Mouse (Mus musculus) monocyte, adult 5-6 weeks (primary cell): ENCODE results near the gene Mex3b. TPM values are rescaled to one million over a fixed set of nuclear protein-coding genes. Genes with fewer than 3 reads are reported as not detected.

Experiments used
- ATAC-seq: fragments of 153-309, 156-312 bp; replicated peaks from 2 replicates; pipeline ENCODE4 v1.8.0; 2017; ENCODE audit warnings: mild to moderate bottlenecking; ENCODE audit not compliant: low TSS enrichment, insufficient number of reproducible peaks, severe bottlenecking, poor library complexity, low FRiP score
- total RNA-seq: library from RNA; stranded (forward); fragments of 200-1000, 200-491, 200-594 nt; gene quantifications from 3 replicates; pipeline ENCODE4 v1.2.3, GENCODE M21; 2017

Mex3b gene
- total RNA-seq, 1 experiment from 2014 or later = 3.3 TPM

DNA sequence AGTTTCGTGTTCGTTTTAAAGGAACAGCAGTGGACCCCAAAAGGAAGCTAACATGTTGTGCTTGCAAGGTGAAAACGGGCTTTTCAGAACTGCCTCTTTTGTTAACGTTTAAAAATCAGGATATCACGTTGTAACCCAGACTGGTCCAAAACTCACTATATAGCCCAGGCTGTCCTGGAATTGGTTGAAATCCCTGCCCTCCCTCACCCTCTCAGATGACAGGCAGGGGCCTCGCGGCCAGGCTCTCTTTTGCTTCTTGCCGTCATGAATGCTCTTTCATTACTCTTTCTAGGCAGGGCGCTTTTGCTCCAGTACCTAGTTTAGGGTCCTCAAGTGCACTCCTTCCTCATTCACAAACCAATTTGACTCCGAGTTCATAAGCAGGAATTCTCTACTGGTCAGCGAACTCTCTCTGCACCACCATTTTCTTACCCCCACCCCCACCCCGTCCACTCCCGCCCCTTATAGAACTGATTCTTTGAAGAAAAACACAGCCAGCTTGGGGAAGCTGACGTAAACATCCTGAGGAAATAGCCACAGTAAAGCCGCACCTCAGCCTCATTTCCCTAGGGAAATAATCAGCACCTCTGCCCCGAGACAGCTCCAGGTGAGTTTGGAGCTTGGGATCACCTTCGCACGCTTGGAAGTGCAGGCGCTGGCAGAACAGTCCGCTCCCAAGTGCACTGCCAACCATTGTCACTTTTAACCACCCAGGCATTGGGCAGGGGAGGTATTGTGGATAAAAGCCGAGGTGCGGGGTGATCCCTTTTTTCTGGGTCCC is 2.0 kb upstream of the Mex3b start:
- ATAC-seq = no peak

DNA sequence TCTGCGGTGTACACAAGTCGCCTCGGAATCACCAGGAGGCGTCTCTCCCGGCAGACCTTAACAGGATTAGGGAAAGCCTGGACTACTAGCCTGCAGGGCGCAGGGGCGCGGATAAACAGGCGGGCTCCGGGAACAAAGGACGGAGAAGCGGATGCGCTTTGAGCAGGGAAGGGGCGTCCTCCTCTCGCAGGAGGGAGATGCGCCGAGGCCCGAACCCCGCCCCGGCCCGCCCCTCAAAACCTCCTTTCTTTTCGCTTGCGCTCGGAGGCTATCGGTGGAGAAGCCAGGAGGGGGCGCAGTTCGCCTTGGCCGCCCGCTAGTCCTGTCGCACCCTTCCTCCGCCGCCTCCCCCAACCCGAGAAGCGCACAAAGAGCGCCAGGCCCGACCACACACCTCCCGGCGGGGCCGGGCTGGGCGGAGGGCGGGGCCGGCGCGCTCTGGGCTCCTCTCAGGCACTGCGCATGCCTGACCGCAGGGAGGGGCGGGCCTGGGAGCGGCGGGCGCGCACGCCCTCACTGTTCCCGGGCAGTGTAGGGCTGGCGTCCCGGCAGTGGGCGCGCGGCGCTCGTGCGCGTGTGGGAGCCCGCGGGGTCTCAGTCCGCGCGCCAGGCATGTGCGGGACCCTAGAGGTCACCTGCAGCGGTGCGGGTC is 1.2 kb upstream of the Mex3b start:
- ATAC-seq = peak; percentile 76

DNA sequence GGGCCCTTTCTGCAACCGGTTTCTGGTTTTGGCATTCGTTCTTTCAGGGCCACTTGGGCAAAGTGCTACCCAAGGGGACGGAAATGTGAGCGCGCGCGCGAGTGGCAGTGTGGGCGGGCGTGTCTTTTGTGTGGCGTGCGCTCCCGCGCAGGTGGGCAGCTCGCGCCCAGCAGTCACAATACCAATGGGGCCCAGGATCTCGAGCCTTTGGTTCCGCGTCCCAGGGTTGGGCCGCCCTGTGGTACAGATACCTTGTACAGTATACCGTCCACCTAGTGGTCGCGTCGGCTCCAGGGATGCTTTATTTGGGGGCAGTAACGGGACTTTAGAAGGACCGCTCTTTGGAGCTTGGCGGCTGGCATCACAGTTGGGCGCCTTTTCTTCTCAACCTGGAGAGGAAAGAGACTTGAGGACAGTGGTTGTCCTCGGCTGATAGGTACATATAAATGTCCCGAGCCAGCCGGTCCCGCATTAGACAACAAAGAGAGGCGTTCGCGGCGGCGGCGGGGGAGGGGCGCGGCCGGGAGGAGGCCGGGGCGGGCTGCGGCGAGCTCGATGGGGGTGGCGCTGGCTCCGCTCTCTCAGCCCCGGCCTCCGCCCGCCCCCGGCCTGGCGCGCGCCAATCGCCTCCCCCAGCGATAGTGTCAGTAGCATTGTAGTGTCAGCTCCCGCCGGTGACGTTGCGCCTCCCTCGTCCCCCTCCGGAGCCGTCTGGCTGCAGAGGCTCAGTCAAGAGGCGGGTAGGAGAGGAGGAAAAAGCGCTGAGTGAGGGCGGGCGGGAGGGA is 455 bp upstream of the Mex3b start:
- peak; percentile 72 for ATAC-seq

DNA sequence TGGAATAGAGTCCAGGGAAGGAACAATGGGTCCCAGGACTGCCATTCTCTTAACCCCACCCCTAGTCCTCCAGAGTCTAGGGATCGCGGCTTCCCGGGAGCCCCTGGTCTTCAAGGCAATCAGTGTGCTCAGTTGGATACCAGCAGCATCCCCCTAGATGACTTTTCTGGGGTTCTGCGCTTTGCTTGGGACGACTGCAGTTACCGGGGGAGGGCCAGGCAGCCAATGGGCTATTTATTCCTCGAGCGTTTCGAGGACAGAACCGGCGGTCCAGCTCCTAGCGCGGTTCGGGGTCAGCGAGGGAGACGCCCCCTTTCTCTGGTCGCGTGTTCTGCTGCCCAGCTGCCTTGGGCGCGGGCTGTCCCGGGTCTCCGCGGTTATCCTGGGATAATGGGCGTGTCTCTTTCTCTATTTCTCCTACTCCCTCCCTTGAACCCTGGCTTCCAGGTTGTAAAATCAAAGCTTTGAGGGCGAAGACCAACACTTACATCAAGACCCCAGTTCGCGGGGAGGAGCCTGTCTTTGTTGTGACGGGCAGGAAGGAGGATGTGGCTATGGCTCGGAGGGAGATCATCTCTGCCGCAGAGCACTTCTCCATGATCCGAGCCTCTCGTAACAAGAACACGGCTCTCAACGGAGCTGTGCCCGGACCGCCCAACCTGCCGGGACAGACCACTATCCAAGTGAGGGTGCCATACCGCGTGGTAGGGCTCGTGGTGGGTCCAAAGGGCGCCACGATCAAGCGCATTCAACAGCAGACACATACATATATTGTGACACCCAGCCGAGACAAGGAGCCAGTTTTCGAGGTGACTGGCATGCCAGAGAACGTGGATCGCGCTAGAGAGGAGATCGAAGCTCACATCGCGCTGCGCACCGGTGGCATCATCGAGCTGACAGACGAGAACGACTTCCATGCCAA is 1.4 kb downstream of the Mex3b start:
- ATAC-seq = no peak

DNA sequence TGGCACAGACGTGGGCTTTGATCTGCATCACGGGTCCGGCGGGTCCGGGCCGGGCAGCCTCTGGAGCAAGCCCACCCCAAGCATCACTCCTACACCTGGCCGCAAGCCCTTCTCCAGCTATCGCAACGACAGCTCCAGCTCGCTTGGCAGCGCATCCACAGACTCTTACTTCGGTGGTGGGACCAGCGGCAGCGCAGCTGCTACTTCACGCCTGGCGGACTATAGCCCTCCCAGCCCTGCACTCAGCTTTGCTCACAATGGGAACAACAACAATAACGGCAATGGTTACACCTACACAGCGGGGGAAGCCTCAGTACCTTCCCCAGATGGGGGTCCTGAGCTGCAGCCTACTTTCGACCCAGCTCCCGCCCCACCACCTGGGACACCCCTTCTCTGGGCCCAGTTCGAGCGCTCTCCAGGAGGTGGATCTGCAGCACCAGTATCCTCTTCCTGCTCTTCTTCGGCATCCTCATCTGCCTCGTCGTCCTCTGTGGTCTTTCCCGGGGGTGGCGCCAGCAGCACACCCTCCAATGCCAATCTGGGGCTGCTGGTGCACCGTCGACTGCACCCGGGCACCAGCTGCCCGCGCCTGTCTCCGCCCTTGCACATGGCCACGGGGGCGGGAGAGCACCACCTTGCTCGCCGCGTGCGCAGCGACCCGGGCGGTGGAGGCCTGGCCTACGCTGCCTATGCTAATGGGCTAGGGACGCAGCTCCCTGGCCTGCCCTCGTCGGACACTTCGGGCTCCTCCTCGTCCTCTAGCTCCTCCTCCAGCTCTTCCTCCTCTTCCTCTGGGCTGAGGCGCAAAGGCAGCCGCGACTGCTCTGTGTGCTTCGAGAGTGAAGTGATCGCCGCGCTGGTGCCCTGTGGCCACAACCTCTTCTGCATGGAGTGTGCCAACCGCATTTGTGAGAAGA is 2.4 kb downstream of the Mex3b start:
- no peak for ATAC-seq

DNA sequence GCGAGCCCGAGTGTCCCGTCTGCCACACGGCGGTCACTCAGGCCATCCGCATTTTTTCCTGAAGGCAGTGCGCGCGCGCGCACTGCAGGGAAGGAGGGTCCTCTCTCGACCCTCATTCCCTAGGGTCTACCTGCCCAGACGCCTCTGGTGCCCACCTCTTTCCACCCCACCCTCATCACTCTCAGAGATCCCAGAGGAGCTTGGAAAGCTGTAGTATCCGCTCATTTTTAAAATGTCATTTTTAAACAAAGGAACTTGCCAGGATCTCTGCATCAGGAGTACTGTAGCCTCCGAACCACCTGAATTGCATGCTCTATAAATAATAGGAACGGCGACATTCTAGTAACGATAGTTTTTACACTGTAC is 3.0 kb downstream of the Mex3b start:
- ATAC-seq = no peak

DNA sequence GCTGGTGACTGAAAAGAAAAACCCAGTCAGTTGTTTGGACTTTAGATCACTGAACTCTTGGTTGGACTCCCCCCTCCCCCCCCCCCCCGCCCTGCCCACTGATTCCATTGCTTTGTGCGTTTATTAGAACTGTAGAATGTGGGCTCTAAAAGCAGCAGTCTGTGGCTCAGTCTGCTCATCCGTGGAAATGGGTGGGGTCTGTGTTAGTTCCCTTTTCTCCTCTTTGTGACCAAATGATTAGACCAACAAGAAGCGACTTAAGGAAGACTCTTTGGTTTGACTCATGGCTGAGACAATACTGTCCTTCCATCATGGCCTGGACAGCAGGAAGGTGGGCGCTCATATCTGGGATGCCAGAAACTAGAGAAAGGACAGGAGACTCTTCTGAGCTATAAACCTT is 9.4 kb downstream of the Mex3b start:
- peak; percentile 40; the same call in 1 of the 2 replicates for ATAC-seq

DNA sequence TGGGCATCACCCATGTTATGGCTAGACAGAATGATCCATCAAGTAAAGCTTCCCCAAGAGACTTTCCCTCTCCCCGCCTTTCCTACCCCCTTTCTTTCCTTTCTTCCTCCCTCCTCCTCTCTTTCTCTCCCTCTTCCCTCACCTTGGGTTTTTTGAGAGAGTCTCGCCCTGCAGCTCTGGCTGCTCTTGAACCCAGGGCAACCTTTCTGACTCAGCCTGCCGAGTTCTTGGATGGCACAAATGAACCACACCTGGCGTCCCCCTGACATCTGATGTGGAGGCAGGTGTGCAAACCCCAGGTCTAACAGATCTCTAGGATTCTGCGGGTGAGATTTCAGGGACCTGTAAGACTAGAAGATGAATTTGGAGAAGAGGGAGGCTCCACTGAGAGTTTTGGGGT is 12.9 kb downstream of the Mex3b start:
- no peak for ATAC-seq

DNA sequence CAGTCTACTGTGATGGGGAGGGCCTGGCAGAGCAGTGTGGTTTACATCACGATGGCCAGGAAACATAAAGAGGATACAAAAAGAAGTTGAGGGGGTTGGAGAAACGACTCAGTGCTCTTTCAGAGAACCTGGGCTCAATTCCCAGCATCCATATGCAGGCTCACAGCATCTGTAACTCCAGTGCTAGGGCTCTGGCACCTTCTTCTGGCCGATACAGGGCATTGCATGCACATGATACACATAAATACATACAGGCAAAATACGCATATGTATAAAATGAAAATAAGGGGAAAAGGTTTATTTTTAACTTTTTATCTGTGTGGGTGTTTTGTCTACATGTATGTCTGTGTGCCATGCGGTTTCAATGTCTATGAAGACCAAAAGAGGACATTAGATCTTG is 13.6 kb downstream of the Mex3b start:
- ATAC-seq = no peak

DNA sequence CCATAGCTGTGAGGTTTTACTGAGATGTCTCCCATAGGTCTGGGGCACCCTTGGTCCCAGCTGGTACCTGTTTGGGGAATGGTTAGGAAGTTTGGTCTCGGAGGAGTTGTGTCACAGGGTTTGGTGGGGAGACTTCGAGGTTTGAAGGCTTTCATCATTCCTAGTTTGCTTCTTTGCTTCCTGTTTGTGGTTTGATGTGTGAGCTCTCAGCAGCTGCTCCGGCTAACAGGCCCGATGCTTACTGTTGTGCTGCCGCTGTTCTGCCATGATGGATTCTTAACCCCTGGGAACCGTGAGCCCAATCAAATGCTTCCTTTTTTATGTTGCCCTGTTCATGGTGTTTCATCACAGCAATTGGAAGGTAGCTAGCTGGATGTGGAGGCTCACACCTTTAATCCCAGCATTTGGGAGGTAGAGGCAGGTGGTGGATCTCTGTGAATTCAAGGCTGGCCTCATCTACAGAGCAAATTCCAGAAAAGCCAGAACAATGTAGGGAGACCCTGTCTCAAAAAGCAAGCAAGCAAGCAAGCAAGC is 23.3 kb downstream of the Mex3b start:
- no peak for ATAC-seq

DNA sequence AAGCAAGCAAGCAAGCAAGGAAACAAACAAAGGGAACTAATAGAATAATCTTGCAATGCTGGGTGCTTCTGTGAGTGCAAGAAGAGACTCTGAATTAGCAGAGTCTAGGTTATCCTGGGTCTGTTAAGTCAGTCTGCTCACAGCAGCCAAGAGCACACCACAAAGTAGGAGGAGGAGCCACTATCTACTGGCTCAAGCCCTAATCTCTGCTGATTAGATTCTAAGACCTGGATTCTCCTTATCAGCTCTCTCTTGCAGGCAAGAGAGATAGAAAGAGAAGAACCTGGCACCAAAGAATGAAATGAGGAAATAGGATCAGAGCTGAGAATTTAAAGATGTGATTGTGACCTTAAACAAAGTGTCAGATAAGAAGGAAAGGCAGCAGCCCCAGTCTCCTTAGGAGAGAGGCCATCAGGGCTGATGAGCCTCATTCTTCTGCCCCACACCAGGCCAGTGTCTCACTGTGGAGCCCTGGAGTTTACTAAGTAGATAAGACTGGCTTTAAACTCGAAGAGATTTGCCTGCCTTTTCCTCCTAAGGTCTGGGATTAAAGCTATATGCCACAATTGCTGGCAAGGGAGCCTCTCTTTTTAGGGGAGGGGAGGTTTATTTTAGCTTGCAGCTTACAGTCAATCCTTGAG is 23.9 kb downstream of the Mex3b start:
- no peak for ATAC-seq

DNA sequence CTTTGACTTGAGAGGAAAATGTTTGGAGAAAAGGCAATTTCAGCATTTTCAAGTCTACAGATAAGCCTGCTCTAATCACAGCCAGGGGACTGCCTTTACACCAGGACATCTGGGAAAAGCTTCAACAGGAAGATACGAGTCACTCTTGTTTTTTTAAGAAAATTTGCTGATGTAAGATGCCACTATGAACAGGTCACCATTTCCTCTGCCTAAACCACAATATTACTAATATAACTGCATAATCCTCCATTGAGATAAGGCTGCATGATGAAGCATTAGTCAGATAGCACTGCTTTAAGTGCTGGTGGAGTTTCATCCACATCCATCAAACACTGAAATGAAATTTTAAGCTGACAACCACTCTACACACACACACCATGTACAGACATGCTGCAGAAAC is 27.2 kb downstream of the Mex3b start:
- ATAC-seq = no peak

DNA sequence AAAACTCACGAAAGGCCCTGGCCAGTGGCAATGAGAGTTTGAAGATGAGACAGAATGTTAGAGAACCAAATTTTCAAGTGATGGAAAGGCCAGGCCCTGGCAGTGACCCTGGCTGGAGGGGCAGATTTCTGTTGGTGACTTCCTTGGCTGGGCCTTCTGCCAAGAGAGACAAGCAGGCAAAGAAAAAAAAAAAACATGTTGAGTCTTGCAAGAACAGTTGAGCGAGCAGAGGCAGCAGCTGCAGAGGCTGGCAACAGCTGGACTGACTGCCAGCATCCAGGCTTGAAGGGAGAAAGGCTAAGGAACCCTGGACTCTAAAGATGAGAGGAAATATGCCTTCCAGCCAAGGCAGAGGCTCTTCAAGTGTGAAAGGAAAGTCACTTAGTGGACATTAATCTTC is 28.5 kb downstream of the Mex3b start:
- ATAC-seq = no peak

DNA sequence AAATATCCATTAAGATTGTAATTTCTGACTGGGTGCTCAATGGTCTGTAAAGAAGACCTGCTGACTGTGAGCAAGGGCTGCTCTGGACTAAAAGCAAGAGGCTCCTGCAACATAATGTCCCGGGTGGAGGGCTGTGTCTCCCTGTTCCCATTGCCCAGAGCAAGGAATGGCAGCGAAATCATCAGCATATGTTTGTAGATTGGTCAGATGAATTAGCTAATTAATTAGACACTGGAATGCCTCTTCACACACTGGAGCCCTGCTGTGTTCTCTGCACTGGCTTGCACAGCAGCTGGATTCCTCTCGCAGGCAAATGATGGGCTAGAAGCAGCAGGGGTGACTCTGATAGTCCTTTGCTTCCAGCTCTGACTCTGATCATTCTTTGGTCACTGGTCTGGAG is 29.6 kb downstream of the Mex3b start:
- no peak for ATAC-seq

DNA sequence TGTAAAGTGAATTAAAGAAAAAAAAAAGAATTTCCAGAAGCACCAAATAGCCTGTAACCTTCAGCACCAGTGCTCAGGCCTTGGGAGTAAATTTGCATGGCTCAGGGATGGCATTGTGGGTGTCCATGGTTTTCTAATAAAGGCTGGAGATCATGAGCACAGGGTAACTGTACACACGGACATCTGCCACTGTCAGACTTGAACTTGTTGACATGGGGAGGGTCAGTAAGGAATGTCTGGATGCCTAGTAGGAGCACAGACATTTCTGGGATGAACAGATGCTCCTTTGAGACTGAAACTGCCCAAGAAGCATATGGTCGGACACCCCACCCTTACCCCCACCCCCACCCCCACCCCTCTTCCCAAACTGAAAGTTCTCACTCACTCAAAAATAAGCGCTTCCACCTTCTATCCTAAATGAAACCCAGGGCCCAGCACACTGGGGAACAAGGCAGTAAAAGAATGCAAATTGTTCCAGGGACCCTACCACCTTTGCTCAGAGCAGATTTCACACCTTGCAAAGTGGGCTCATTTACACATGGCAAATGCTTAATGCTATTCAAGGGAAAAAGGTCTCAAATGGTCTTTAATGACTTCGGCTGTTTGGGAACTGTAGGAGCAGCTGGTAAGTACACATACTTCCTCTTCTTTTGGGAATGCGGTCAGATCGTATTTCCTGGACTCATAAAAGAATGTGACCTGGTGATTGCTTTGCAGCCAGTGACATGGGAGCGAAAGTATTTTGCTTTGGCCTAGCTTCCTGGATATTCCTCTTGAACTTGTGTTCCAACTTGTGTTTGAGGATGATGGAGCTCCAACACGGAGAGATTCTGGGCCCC is 32.5 kb downstream of the Mex3b start:
- ATAC-seq = no peak

DNA sequence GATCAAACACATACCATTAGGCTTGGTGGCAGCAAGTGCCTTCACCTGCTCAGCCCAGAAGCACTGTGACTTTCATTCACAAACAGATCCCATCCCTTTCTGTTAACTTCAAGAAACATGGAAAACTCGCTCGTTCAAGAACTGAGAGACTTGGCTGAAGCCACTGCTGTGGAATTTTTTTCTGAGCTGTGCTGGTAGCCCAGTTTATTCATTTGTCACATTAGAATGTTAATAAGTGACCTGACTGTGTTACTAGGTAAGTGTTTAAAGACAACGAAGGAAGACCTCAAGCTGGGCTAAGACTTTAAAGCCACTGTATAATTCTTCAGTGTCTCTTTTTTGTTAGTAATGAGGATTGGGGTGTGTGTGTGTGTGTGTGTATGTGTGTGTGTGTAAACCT is 35.9 kb downstream of the Mex3b start:
- ATAC-seq = no peak
